Mouse (Mus musculus): ENCODE data around the gene Hvcn1. TPM values are rescaled to one million over a fixed set of nuclear protein-coding genes. Genes with fewer than 3 reads are reported as not detected.

The Hvcn1 gene
- total and polyA plus RNA-seq, 3 experiments, result 0.27 to 1.6 (median 0.27) TPM

DNA sequence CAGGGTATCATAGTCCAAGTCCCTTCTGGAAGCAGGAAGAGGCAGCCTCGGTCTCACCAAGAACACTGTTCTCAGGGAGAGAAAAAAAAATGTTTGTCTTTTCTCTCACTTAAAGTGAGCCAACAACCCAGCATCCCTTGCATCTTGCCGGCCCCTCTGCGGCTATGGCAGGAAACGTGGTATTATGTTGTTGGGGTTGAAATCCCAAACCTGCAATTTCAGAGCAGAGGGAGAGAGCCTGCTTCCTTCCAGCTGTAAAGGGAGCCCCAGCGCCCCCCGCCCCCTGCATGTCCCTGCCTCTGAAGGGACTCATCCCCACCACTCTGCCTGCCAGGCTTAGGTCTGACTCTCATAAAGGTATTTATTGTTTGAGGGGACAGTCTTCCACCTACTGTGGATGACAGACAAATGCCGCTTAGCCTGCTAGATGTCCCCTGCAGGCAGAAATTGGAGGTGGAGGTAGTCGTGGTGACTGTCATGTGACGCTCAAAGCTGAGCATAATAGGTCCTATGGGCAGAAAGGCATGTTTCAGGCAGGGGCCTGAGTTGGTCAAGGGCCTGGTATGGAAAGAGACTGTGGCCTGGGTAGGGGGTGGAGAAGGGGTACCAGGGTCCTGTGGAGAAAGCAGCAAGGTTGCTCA, 28.7 kb downstream of the Hvcn1 start:
- Histone ChIP-seq H3K27me3 (ENCODE audit: insufficient read depth, low read length) (peaks cover 46% of the 10 kb centered on the region), H3K36me3 (replicated peaks) (no peaks in the 10 kb centered on the region)
- DNase-seq (ENCODE audit: low spot score), result no peak

GRCm38 (mm10) chr5:122237200-122237599, 30.6 kb downstream of the Hvcn1 start:
- Histone ChIP-seq H3K27me3 (ENCODE audit: insufficient read depth, low read length) (peaks cover 46% of the 10 kb centered on the region), H3K36me3 (replicated peaks) (peaks cover 15% of the 10 kb centered on the region), H3K4me3 (ENCODE audit: low read depth, low read length) (no peak overlapping the region), H3K4me1 (ENCODE audit: insufficient read depth, low read depth, low read length) (no peaks in the 10 kb centered on the region), H3K9me3 (replicated peaks) (no peaks in the 10 kb centered on the region)
- TF ChIP-seq TAL1 (conservative IDR thresholded peaks at IDR 0.05; ENCODE audit: low read depth, low read length), result no peak
- TF ChIP-seq CTCF (IDR thresholded peaks at IDR 0.05; ENCODE audit: low read depth, low read length), result no peak
- TF ChIP-seq POLR2AphosphoS5 (IDR thresholded peaks at IDR 0.05; ENCODE audit: insufficient replicate concordance, low read depth, low read length), result no peak
- TF ChIP-seq GATA2 (IDR thresholded peaks at IDR 0.05; ENCODE audit: borderline replicate concordance, low read depth, low read length), result no peak
- TF ChIP-seq GATA1 (IDR thresholded peaks at IDR 0.05; ENCODE audit: borderline replicate concordance, low read length), result no peak
- DNase-seq (ENCODE audit: low spot score) (no peak), ATAC-seq (ENCODE audit: extremely low read depth, insufficient number of reproducible peaks, low FRiP score, poor library complexity, severe bottlenecking) (no peak)

More for the DNA sequence above, 28.7 kb downstream of the Hvcn1 start:
- no peaks in the 10 kb centered on the region for H3K9me3 ChIP-seq (replicated peaks)
- TF ChIP-seq GATA1 (IDR thresholded peaks at IDR 0.05; ENCODE audit: borderline replicate concordance, low read length) (no peak), CTCF (IDR thresholded peaks at IDR 0.05; ENCODE audit: low read depth, low read length) (no peak), TAL1 (conservative IDR thresholded peaks at IDR 0.05; ENCODE audit: low read depth, low read length) (no peak), POLR2AphosphoS5 (IDR thresholded peaks at IDR 0.05; ENCODE audit: insufficient replicate concordance, low read depth, low read length) (no peak), GATA2 (IDR thresholded peaks at IDR 0.05; ENCODE audit: borderline replicate concordance, low read depth, low read length) (no peak)
- no peaks in the 10 kb centered on the region for H3K4me1 ChIP-seq (ENCODE audit: insufficient read depth, low read depth, low read length)
- H3K4me3 ChIP-seq (ENCODE audit: low read depth, low read length), result no peak overlapping the region
- ATAC-seq (ENCODE audit: extremely low read depth, insufficient number of reproducible peaks, low FRiP score, poor library complexity, severe bottlenecking), result no peak

DNA sequence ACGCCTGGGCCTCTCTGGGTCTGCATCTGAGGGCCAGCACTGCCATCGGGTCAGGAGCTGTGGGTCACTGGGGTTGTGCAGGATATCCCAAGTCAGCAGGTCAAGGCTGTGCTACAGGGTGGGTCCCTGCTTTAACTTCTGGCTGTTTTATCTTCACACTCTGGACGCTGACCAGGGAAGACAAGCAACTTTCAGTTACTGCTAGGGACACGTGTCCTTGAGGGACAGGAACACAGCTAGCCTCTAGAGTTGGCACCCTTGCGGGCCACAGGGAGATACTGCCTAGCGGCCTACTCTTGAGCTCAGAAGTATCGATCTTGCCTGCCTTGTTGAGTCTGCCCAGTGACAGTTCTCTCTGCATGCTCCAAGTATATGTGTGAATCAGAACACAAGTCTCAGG, 33.0 kb downstream of the Hvcn1 start:
- no peaks in the 10 kb centered on the region for H3K4me1 ChIP-seq (ENCODE audit: insufficient read depth, low read depth, low read length)
- TF ChIP-seq TAL1 (conservative IDR thresholded peaks at IDR 0.05; ENCODE audit: low read depth, low read length) (no peak), POLR2AphosphoS5 (IDR thresholded peaks at IDR 0.05; ENCODE audit: insufficient replicate concordance, low read depth, low read length) (no peak), GATA1 (IDR thresholded peaks at IDR 0.05; ENCODE audit: borderline replicate concordance, low read length) (no peak), GATA2 (IDR thresholded peaks at IDR 0.05; ENCODE audit: borderline replicate concordance, low read depth, low read length) (no peak), CTCF (IDR thresholded peaks at IDR 0.05; ENCODE audit: low read depth, low read length) (no peak)
- peaks cover 33% of the 10 kb centered on the region for H3K36me3 ChIP-seq (replicated peaks)
- ATAC-seq (ENCODE audit: extremely low read depth, insufficient number of reproducible peaks, low FRiP score, poor library complexity, severe bottlenecking) (no peak), DNase-seq (ENCODE audit: low spot score) (no peak)
- H3K9me3 ChIP-seq (replicated peaks), result no peaks in the 10 kb centered on the region
- H3K27me3 ChIP-seq (ENCODE audit: insufficient read depth, low read length), result peaks cover 33% of the 10 kb centered on the region
- H3K4me3 ChIP-seq (ENCODE audit: low read depth, low read length), result no peak overlapping the region

DNA sequence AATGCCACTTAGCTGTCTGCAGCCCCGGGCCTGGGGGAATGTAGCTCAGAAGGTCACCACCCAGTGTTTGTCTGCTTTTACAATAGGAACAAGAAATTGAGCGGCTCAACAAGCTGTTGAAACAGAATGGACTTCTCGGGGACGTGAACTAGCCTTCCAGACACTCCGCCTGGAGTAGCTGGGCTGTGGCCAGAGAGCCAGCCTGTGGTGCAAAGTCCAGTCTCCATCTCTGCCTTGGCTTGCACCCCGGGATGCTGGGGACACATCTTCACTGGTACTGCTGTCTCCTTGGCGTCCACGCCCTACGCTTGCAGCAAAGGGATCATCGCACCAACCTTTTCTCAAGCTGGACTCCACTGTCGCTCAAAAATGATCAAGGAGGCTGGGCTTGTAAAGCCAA, 33.9 kb downstream of the Hvcn1 start:
- ATAC-seq (ENCODE audit: extremely low read depth, insufficient number of reproducible peaks, low FRiP score, poor library complexity, severe bottlenecking) (no peak), DNase-seq (ENCODE audit: low spot score) (no peak)
- Histone ChIP-seq H3K36me3 (replicated peaks) (peaks cover 39% of the 10 kb centered on the region), H3K4me1 (ENCODE audit: insufficient read depth, low read depth, low read length) (no peaks in the 10 kb centered on the region), H3K9me3 (replicated peaks) (no peaks in the 10 kb centered on the region), H3K27me3 (ENCODE audit: insufficient read depth, low read length) (peaks cover 29% of the 10 kb centered on the region), H3K4me3 (ENCODE audit: low read depth, low read length) (no peak overlapping the region)
- TF ChIP-seq TAL1 (conservative IDR thresholded peaks at IDR 0.05; ENCODE audit: low read depth, low read length) (no peak), CTCF (IDR thresholded peaks at IDR 0.05; ENCODE audit: low read depth, low read length) (no peak), POLR2AphosphoS5 (IDR thresholded peaks at IDR 0.05; ENCODE audit: insufficient replicate concordance, low read depth, low read length) (no peak), GATA2 (IDR thresholded peaks at IDR 0.05; ENCODE audit: borderline replicate concordance, low read depth, low read length) (no peak), GATA1 (IDR thresholded peaks at IDR 0.05; ENCODE audit: borderline replicate concordance, low read length) (no peak)

- DNase-seq (ENCODE audit: low spot score) (no peak), ATAC-seq (ENCODE audit: extremely low read depth, insufficient number of reproducible peaks, low FRiP score, poor library complexity, severe bottlenecking) (no peak)
- Histone ChIP-seq H3K27me3 (ENCODE audit: insufficient read depth, low read length) (peaks cover 24% of the 10 kb centered on the region), H3K36me3 (replicated peaks) (peaks cover 44% of the 10 kb centered on the region), H3K4me3 (ENCODE audit: low read depth, low read length) (no peak overlapping the region), H3K4me1 (ENCODE audit: insufficient read depth, low read depth, low read length) (no peaks in the 10 kb centered on the region), H3K9me3 (replicated peaks) (no peaks in the 10 kb centered on the region)
- TF ChIP-seq CTCF (IDR thresholded peaks at IDR 0.05; ENCODE audit: low read depth, low read length) (no peak), GATA2 (IDR thresholded peaks at IDR 0.05; ENCODE audit: borderline replicate concordance, low read depth, low read length) (no peak), TAL1 (conservative IDR thresholded peaks at IDR 0.05; ENCODE audit: low read depth, low read length) (no peak), GATA1 (IDR thresholded peaks at IDR 0.05; ENCODE audit: borderline replicate concordance, low read length) (no peak), POLR2AphosphoS5 (IDR thresholded peaks at IDR 0.05; ENCODE audit: insufficient replicate concordance, low read depth, low read length) (no peak)
These were observed 34.4 kb downstream of the Hvcn1 start for GRCm38 (mm10) chr5:122240989-122241388.

GRCm38 (mm10) chr5:122242521-122243123, 36.0 kb downstream of the Hvcn1 start:
- ATAC-seq (ENCODE audit: extremely low read depth, insufficient number of reproducible peaks, low FRiP score, poor library complexity, severe bottlenecking), result no peak
- no peaks in the 10 kb centered on the region for H3K4me1 ChIP-seq (ENCODE audit: insufficient read depth, low read depth, low read length)
- peaks cover 59% of the 10 kb centered on the region for H3K36me3 ChIP-seq (replicated peaks)
- peaks cover 9% of the 10 kb centered on the region; the same call in 1 of the 2 replicates for H3K27me3 ChIP-seq (ENCODE audit: insufficient read depth, low read length)
- no peak overlapping the region for H3K4me3 ChIP-seq (ENCODE audit: low read depth, low read length)
- TF ChIP-seq TAL1 (conservative IDR thresholded peaks at IDR 0.05; ENCODE audit: low read depth, low read length) (no peak), CTCF (IDR thresholded peaks at IDR 0.05; ENCODE audit: low read depth, low read length) (no peak), GATA1 (IDR thresholded peaks at IDR 0.05; ENCODE audit: borderline replicate concordance, low read length) (no peak), POLR2AphosphoS5 (IDR thresholded peaks at IDR 0.05; ENCODE audit: insufficient replicate concordance, low read depth, low read length) (no peak)
- H3K9me3 ChIP-seq (replicated peaks), result no peaks in the 10 kb centered on the region
- no peak for DNase-seq (ENCODE audit: low spot score)
